Mouse (Mus musculus) midbrain, embryonic 15.5 days (tissue): ENCODE data around the gene Dclk1. TPM values are rescaled to one million over a fixed set of nuclear protein-coding genes. Genes with fewer than 3 reads are reported as not detected.

Experiments
- ATAC-seq: fragments of 200-750 bp; cut with Nextera tagmentation; replicated peaks from 2 replicates; pipeline ENCODE4 v1.8.0; 2017; ENCODE audit warnings: moderate TSS enrichment
- H3K27ac ChIP-seq: fragments of 300-500 bp; sonication (generic); 2 replicates; pipeline ENCODE4 v1.5.1; 2015; ENCODE audit warnings: mild to moderate bottlenecking, inconsistent platforms
- H3K27me3 ChIP-seq: fragments of 300-500 bp; sonication (generic); replicated peaks from 2 replicates; pipeline ENCODE4 v1.6.1; 2015; ENCODE audit warnings: inconsistent platforms
- H3K36me3 ChIP-seq: fragments of 300-500 bp; sonication (generic); replicated peaks from 2 replicates; pipeline ENCODE4 v1.6.1; 2015; ENCODE audit warnings: inconsistent platforms
- H3K4me1 ChIP-seq: fragments of 300-500 bp; sonication (generic); 2 replicates; pipeline ENCODE4 v1.6.1; 2015; ENCODE audit warnings: inconsistent platforms
- H3K4me2 ChIP-seq: fragments of 300-500 bp; sonication (generic); 2 replicates; pipeline ENCODE4 v1.6.1; 2015; ENCODE audit warnings: inconsistent platforms, mild to moderate bottlenecking, moderate library complexity
- H3K4me3 ChIP-seq: fragments of 300-500 bp; sonication (generic); 2 replicates; pipeline ENCODE4 v1.5.1; 2015; ENCODE audit warnings: mild to moderate bottlenecking, inconsistent platforms
- H3K9ac ChIP-seq: fragments of 300-500 bp; sonication (generic); 2 replicates; pipeline ENCODE4 v1.6.1; 2015; ENCODE audit warnings: mild to moderate bottlenecking, inconsistent platforms
- H3K9me3 ChIP-seq: fragments of 300-500 bp; sonication (generic); 2 replicates; pipeline ENCODE4 v1.6.1; 2016; ENCODE audit warnings: inconsistent platforms
- WGBS: fragments of 180-500 bp; shearing (Covaris S2); methylation state at CpG from one replicate; pipeline ENCODE4 v1.1.7; 2015; ENCODE audit warnings: mixed read lengths; 5-methylcytosine and 5-hydroxymethylcytosine counted together
- polyA plus RNA-seq: library from polyadenylated mRNA; unstranded; fragments of >200 nt; fragmentation: Nextera tagmentation; extraction: Ambion mirVana; gene quantifications from 2 replicates; pipeline ENCODE4 v1.2.1, GENCODE M21; 2015

Dclk1 gene
- polyA plus RNA-seq, 1 experiment from 2014 or later, result 336 TPM

DNA sequence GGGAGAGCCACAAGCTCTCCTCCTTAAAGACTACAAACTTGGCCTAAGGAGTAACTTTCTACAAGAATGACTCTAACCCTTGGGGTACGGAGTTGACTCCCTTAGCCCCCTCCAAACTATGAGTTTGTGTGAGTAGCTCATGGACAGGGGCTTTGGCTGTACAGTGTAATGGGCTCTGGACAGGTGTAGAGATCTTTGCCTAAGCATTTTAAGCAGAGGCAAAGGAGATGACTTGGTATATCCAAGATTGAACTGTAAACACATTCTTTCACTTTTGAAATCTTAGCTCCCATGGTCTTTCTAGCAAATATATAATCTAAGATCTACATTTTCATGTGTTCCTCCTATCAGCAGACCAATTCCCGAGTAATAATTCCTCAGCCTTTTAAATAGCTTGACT is 229.9 kb downstream of the Dclk1 start, which contains the start of gene Gm21954:
Gene Gm21954 (minus strand): TSS at position 101 of the 400 bp plus-strand sequence.
- H3K4me2 ChIP-seq, result no peak within 1 kb of the TSS
- no peaks in the 10 kb centered on the region for H3K4me1 ChIP-seq
- no peaks in the 10 kb centered on the region for H3K9me3 ChIP-seq
- no peaks in the 10 kb centered on the region for H3K36me3 ChIP-seq
- 89% methylated on average over 2 of the region's 2 CpGs for WGBS
- H3K27ac ChIP-seq, result no peak within 1 kb of the TSS
- ATAC-seq, result no peak
- no peak within 1 kb of the TSS for H3K9ac ChIP-seq
- no peaks in the 10 kb centered on the region for H3K27me3 ChIP-seq
- no peak within 1 kb of the TSS for H3K4me3 ChIP-seq

DNA sequence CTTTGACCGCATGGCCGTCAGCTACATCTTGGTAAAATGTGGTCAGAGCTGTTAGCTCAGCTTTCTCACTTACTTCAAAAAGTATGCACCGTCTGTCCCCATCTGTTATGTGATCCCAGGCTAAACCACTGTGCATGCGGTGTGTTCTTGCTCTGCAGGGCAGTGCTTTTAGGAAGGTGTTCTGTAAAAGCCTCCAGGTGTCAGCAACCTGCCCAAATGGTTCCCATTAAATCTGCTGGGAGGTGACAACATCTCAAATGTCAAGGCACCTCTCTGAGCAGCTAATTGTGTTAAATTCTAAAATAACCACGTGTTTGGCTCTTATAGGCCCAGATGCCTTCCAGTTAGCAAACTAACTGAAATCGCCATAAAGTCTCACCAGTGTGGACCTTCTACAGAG is 231.0 kb downstream of the Dclk1 start:
- WGBS, result 76% methylated on average over 6 of the region's 6 CpGs
- no peak overlapping the region for H3K27ac ChIP-seq
- no peaks in the 10 kb centered on the region for H3K27me3 ChIP-seq
- ATAC-seq, result no peak
- no peaks in the 10 kb centered on the region for H3K4me1 ChIP-seq
- no peak overlapping the region for H3K4me3 ChIP-seq
- H3K9me3 ChIP-seq, result no peaks in the 10 kb centered on the region
- H3K9ac ChIP-seq, result no peak overlapping the region
- H3K36me3 ChIP-seq, result no peaks in the 10 kb centered on the region
- H3K4me2 ChIP-seq, result no peak overlapping the region

DNA sequence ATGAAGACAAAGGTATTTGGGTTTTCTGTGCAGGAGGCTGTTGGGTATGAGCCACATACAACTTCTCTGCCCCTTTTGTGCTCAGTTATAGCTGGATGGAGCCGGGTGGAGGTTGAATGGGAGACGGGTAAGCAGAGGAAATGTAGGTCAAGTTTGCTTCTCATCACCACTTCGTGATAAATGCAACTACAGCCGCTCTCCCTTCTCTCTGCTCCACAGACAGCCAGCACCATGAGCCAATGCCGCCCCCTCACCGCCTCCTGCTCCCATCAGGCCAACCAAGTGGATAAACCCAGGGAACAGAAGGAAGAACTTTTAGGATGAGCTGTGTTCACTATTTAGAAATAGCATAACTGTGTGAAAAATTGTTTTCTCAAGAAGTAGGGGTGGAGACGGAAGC is 234.5 kb downstream of the Dclk1 start:
- Histone ChIP-seq H3K4me1 (no peaks in the 10 kb centered on the region), H3K9ac (no peak overlapping the region), H3K27me3 (no peaks in the 10 kb centered on the region), H3K4me3 (no peak overlapping the region), H3K9me3 (no peaks in the 10 kb centered on the region), H3K4me2 (no peak overlapping the region), H3K36me3 (peaks cover 10% of the 10 kb centered on the region; the same call in 1 of the 2 replicates), H3K27ac (no peak overlapping the region)
- ATAC-seq, result no peak
- WGBS, result 91% methylated on average over 7 of the region's 7 CpGs

DNA sequence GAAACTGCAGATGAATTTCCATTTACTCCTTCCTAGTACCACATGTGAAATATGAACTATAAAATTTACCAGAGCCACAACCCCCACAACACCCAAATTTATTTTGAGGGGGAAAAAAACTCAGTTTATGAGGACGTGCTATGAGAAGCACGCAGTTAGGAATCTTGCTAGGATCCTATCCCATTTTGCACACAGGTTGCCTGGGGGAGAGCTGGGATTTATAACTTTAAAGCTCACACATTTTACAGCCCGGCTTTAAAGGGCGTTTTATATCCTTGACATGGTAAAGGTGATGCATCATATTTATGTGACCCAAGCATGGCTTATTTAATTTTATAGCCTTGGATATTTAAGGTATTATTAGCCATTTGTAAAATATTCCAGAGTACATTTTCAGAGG is 237.1 kb downstream of the Dclk1 start:
- Histone ChIP-seq H3K4me3 (no peak overlapping the region), H3K9me3 (no peaks in the 10 kb centered on the region), H3K4me2 (no peak overlapping the region), H3K9ac (no peak overlapping the region), H3K27ac (no peak overlapping the region), H3K4me1 (no peaks in the 10 kb centered on the region), H3K36me3 (peaks cover 10% of the 10 kb centered on the region; the same call in 1 of the 2 replicates), H3K27me3 (no peaks in the 10 kb centered on the region)
- WGBS, result 88% methylated on average over 4 of the region's 4 CpGs
- ATAC-seq, result no peak

DNA sequence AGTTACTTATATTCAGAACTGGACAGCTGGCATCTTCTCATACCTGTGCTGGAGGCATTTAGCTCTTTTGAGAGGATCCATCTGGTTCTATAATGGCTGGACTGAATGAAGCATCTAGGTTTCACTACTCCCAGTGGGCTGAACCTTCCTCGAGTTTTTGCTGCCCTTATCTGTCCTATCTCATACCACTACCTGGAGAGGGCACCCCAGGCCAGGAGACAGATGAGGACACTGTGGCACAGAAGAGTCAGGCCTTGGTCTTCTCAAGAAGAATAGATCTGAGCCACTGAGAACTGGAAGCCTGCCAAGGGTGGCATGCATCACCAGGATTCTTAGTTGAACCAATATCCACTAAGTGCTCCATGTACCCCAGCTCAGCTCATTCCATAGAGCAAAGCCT is 239.0 kb downstream of the Dclk1 start:
- Histone ChIP-seq H3K4me2 (no peak overlapping the region), H3K27me3 (no peaks in the 10 kb centered on the region), H3K36me3 (peaks cover 14% of the 10 kb centered on the region; the same call in 1 of the 2 replicates), H3K27ac (no peak overlapping the region), H3K9me3 (no peaks in the 10 kb centered on the region), H3K4me3 (no peak overlapping the region), H3K4me1 (no peaks in the 10 kb centered on the region), H3K9ac (no peak overlapping the region)
- no peak for ATAC-seq
- WGBS, result 73% methylated on average over 1 of the region's 1 CpGs

DNA sequence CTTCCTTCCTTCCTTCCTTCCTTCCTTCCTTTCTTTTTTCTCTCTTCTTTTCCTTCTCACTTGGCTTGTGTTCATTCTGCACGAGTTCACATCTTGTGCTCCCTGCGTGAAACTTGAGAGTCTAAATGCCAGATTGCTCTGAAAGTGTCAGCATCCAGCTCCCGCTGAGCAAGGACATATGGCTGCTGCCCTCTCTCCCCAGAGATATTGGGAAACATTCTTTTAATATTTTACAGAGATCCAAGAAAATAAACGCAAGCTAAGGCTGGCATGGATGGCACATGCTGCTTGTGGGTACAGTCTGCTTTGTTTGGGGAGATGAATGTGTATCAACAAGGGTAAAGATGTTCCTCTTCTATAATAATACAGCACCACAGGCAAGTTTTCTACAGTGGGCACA is 241.2 kb downstream of the Dclk1 start:
- Histone ChIP-seq H3K4me2 (no peak overlapping the region), H3K4me3 (no peak overlapping the region), H3K27me3 (no peaks in the 10 kb centered on the region), H3K27ac (no peak overlapping the region), H3K4me1 (no peaks in the 10 kb centered on the region), H3K9me3 (no peaks in the 10 kb centered on the region), H3K9ac (no peak overlapping the region), H3K36me3 (peaks cover 18% of the 10 kb centered on the region; the same call in 1 of the 2 replicates)
- 66% methylated on average over 4 of the region's 4 CpGs for WGBS
- ATAC-seq, result no peak

DNA sequence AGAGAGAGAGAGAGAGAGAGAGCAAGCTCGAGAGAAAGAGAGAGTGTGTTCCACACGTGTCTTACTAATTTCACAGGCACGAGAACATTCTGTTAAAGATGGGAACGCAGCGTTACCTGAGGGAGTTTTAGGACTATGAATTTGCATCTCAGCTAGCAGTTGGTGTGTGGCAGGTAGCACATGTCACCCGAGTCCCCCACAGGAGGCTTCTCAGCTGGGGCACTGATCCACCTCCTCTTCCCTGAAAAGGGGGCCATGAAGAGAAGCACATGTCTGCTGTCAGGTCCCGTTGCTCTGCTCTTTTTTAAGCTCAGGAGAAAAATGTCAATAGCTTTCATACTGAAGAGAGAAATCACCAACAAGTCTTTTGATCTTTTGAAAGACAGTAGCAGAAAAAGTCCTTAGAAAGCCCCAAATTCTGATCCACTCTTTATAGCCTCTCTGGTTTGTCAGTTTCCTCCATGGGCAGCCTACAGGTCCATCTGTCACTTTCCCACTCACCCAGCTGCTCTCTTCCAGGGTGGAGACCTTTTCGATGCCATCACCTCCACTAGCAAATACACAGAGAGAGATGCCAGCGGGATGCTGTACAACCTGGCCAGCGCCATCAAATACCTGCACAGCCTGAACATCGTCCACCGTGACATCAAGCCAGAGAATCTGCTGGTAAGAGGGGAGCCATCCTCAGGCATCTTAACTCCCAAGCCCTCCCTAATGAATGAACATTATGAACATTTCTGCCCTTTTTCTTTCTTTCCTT is 247.2 kb downstream of the Dclk1 start:
- no peaks in the 10 kb centered on the region for H3K27me3 ChIP-seq
- WGBS, result 78% methylated on average over 12 of the region's 12 CpGs
- peaks cover 21% of the 10 kb centered on the region for H3K36me3 ChIP-seq
- ATAC-seq, result no peak
- no peaks in the 10 kb centered on the region for H3K4me1 ChIP-seq
- no peak overlapping the region for H3K27ac ChIP-seq
- H3K4me2 ChIP-seq, result no peak overlapping the region
- H3K9ac ChIP-seq, result no peak overlapping the region
- no peaks in the 10 kb centered on the region for H3K9me3 ChIP-seq
- H3K4me3 ChIP-seq, result no peak overlapping the region

DNA sequence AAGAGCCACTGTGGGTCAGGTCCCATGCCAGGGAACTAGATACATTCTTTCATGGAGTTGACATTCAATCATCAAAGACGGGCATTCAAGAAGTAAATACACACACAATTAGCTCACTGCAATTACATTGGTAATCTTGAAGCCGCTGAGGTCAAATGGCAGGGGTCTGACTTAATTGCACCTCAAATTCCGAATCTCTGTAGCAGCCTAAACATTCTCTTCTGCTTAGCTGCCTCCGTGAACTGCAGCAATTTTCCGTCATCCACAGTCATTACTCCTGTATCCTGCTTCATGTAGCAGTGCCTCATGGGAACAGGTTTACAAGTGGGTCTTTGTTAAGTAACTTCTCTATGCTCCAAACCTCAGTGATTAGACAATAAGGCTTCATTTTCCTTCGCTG is 249.9 kb downstream of the Dclk1 start:
- H3K4me3 ChIP-seq, result no peak overlapping the region
- H3K9ac ChIP-seq, result no peak overlapping the region
- H3K4me2 ChIP-seq, result no peak overlapping the region
- no peak for ATAC-seq
- no peak overlapping the region for H3K27ac ChIP-seq
- H3K4me1 ChIP-seq, result no peaks in the 10 kb centered on the region
- H3K9me3 ChIP-seq, result no peaks in the 10 kb centered on the region
- H3K27me3 ChIP-seq, result no peaks in the 10 kb centered on the region
- 58% methylated on average over 6 of the region's 6 CpGs for WGBS
- peaks cover 14% of the 10 kb centered on the region for H3K36me3 ChIP-seq

DNA sequence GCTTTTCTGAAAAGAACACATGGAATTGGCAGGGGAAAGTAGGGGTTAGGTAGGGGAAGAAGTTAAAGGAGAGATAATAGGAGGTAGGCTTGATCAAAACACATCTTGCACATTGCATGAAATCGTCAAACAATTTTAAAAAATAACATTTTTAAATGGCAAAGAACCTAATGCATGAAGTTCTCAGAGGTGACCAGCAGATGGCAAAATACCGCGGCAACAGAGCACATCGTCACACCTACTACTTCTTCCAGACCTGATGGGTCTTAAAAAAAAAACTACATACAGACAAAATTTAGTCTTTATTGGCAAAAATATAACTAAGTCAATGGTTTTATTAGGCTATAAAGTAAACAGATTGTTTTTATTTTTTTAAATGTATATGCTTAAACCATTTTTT is 252.2 kb downstream of the Dclk1 start:
- no peak overlapping the region for H3K9ac ChIP-seq
- 52% methylated on average over 4 of the region's 4 CpGs for WGBS
- H3K36me3 ChIP-seq, result peaks cover 14% of the 10 kb centered on the region
- H3K4me2 ChIP-seq, result no peak overlapping the region
- no peaks in the 10 kb centered on the region for H3K9me3 ChIP-seq
- H3K27me3 ChIP-seq, result no peaks in the 10 kb centered on the region
- H3K27ac ChIP-seq, result no peak overlapping the region
- H3K4me1 ChIP-seq, result peaks cover 3% of the 10 kb centered on the region; the same call in 1 of the 2 replicates
- ATAC-seq, result no peak
- H3K4me3 ChIP-seq, result no peak overlapping the region

DNA sequence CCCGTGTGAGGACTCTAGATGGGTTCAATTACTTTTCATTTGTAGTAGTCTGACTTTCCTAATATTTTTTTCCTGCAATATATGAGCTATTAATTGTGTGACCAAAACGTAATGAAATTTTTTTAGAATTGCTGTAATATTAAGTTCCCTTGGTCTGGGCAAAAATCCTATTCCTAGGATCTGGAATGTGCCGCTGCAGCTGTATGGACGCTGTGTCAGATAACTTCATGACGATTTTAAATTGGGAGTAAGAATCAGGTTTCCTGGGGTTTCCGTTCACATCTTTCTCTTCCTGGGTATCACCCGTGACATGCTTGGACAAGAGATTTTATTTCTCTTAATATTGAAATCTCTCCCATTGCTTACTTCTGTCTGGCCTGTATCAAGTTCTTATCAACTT is 253.1 kb downstream of the Dclk1 start:
- H3K36me3 ChIP-seq, result peaks cover 14% of the 10 kb centered on the region
- no peak overlapping the region for H3K4me2 ChIP-seq
- H3K27me3 ChIP-seq, result no peaks in the 10 kb centered on the region
- no peak overlapping the region for H3K9ac ChIP-seq
- no peaks in the 10 kb centered on the region for H3K9me3 ChIP-seq
- H3K4me3 ChIP-seq, result no peak overlapping the region
- no peak for ATAC-seq
- no peak overlapping the region for H3K27ac ChIP-seq
- H3K4me1 ChIP-seq, result peaks cover 3% of the 10 kb centered on the region; the same call in 1 of the 2 replicates
- 70% methylated on average over 7 of the region's 7 CpGs for WGBS

DNA sequence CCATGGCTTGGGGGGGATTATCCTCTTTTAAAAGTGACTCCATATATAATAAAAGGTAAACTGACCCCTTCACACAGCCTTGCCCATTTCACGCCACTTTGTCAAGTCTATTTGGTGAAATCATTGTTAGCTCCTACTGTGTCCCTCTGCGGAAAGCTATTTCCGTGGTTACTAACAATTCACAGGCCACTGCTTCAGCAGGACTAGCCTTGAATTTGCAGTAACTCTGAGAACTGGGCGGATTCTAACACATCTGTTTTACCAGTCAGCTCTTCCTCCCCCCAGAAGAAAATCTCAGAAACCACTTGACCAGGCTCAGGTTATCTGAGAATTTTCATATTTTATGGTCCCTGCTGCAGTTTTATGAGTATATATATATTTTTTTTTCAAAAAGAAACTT is 253.7 kb downstream of the Dclk1 start:
- no peak for ATAC-seq
- peaks cover 3% of the 10 kb centered on the region; the same call in 1 of the 2 replicates for H3K4me1 ChIP-seq
- H3K4me2 ChIP-seq, result no peak overlapping the region
- no peak overlapping the region for H3K9ac ChIP-seq
- H3K36me3 ChIP-seq, result peaks cover 15% of the 10 kb centered on the region
- no peak overlapping the region for H3K27ac ChIP-seq
- 19% methylated on average over 4 of the region's 4 CpGs for WGBS
- no peaks in the 10 kb centered on the region for H3K27me3 ChIP-seq
- no peaks in the 10 kb centered on the region for H3K9me3 ChIP-seq
- H3K4me3 ChIP-seq, result no peak overlapping the region

DNA sequence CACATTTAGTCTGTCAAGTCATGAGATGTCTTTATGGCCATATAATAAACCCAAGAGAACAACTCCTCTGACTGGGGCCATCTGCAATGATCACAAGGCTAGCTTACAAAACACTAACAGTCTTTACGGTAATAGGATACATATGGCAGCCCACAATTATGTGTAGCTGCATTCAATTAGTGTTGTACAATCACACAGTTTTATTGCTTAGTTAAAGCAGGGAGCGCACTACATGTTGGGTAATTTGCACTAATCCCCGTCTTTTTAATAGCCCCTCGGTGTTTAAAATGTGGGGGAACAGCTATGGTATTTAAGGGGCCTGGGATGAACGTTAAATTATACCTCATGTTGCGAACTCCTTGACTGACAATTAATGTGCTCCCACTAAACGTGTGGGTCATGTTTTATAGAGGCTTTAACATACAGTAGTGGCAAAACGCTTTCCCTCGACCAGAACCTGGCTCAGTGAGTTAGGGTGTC is 254.3 kb downstream of the Dclk1 start:
- Histone ChIP-seq H3K9ac (no peak overlapping the region), H3K4me1 (peaks cover 3% of the 10 kb centered on the region; the same call in 1 of the 2 replicates), H3K4me2 (no peak overlapping the region), H3K36me3 (peaks cover 13% of the 10 kb centered on the region), H3K4me3 (no peak overlapping the region), H3K9me3 (no peaks in the 10 kb centered on the region), H3K27ac (no peak overlapping the region), H3K27me3 (no peaks in the 10 kb centered on the region)
- WGBS, result 74% methylated on average over 9 of the region's 9 CpGs
- no peak for ATAC-seq

DNA sequence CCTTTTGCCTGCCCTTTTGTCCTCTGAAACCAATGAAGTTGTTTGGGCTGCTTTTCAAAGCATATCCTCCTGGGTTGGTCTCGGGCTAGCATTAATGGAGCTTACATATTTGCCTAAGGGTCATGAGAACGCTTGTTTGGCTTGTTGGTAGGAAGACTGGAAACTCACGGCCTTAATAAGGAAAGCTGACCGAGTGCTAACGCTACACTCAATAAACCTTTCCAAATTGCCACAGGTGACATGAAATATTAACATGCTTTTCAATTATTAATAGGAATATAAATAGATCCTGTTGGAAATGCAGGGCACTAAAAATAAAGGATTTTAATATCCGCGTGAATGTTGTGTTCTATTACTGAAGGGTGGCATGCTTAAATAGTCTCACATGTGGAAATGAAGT is 257.1 kb downstream of the Dclk1 start:
- Histone ChIP-seq H3K27me3 (no peaks in the 10 kb centered on the region), H3K36me3 (peaks cover 26% of the 10 kb centered on the region), H3K4me3 (no peak overlapping the region), H3K4me1 (peaks cover 3% of the 10 kb centered on the region; the same call in 1 of the 2 replicates), H3K9me3 (no peaks in the 10 kb centered on the region), H3K4me2 (no peak overlapping the region), H3K9ac (no peak overlapping the region), H3K27ac (peak overlapping the region; percentile 47; the same call in 1 of the 2 replicates)
- 64% methylated on average over 7 of the region's 7 CpGs for WGBS
- ATAC-seq, result no peak
